Mouse (Mus musculus) MEL (cell line): Measurements from ENCODE around the gene Ptgfr.

ENCODE experiments used
- CTCF ChIP-seq, 3 experiments: IDR thresholded peaks in 2 of 3; conservative IDR thresholded peaks in 1 of 3; 2 replicates each; pipeline ENCODE4 v1.5.1; 2011 to 2012; ENCODE audit warnings: low read length in 3 of 3, low read depth in 2 of 3, mild to moderate bottlenecking in 2 of 3, improper control_type of control experiment in 1 of 3, inconsistent platforms in 1 of 3, mixed read lengths in 1 of 3, moderate library complexity in 1 of 3; ENCODE audit not compliant: control insufficient read depth in 1 of 3, insufficient read depth in 1 of 3, poor library complexity in 1 of 3, severe bottlenecking in 1 of 3
- E2F4 ChIP-seq: IDR thresholded peaks from 2 replicates; pipeline ENCODE4 v1.6.1; 2011; ENCODE audit warnings: low read depth, low read length, improper control_type of control experiment, borderline replicate concordance
- ELF1 ChIP-seq: IDR thresholded peaks from 2 replicates; pipeline ENCODE4 v1.6.1; 2014; ENCODE audit warnings: low read depth, mild to moderate bottlenecking, inconsistent platforms, low read length, improper control_type of control experiment, moderate library complexity
- HCFC1 ChIP-seq: IDR thresholded peaks from 2 replicates; pipeline ENCODE4 v1.6.1; 2012; ENCODE audit warnings: low read depth, mild to moderate bottlenecking, inconsistent platforms, low read length, improper control_type of control experiment, moderate library complexity
- POLR2A ChIP-seq, 2 experiments: IDR thresholded peaks; 2 replicates each; pipeline ENCODE4 v1.6.1; 2011 to 2012; ENCODE audit warnings: low read length in 2 of 2, mild to moderate bottlenecking in 2 of 2, control low read depth in 1 of 2, improper control_type of control experiment in 1 of 2, low read depth in 1 of 2, moderate library complexity in 1 of 2; ENCODE audit not compliant: control insufficient read depth in 1 of 2, insufficient read depth in 1 of 2, poor library complexity in 1 of 2
- UBTF ChIP-seq: IDR thresholded peaks from 2 replicates; pipeline ENCODE4 v1.6.1; 2012; ENCODE audit warnings: low read depth, mild to moderate bottlenecking, inconsistent platforms, low read length, improper control_type of control experiment, moderate library complexity, borderline replicate concordance; ENCODE audit not compliant: insufficient read depth

- no peak for TF ChIP-seq ELF1
- no peak for TF ChIP-seq E2F4
- TF ChIP-seq HCFC1, result no peak
- no peak for TF ChIP-seq CTCF (IDR thresholded peaks at IDR 0.05 in 2 of 3, conservative IDR thresholded peaks at IDR 0.05 in 1 of 3; ENCODE audit: control insufficient read depth in 1 of 3, insufficient read depth in 1 of 3, low read depth in 2 of 3, low read length in 3 of 3, poor library complexity in 1 of 3, severe bottlenecking in 1 of 3)
- TF ChIP-seq POLR2A (IDR thresholded peaks at IDR 0.05; ENCODE audit: control insufficient read depth in 1 of 2, insufficient read depth in 1 of 2, low read depth in 1 of 2, low read length in 2 of 2, poor library complexity in 1 of 2), result no peak
- no peak for TF ChIP-seq UBTF
These were observed 13.2 kb upstream of the Ptgfr start for GRCm38 (mm10) chr3:151850621-151851020.
